Mouse (Mus musculus) stomach, postnatal 0 days (tissue): ENCODE results near the gene Ggt7. TPM values are rescaled to one million over a fixed set of nuclear protein-coding genes. Genes with fewer than 3 reads are reported as not detected.
"Not testable (repeated sequence)": the region's sequence is repeated elsewhere in the genome, so short reads cannot be mapped to it uniquely, and the experiment has no call there.

ENCODE experiments used
- ATAC-seq: fragments of 200-750 bp; cut with Nextera tagmentation; 2 replicates; pipeline ENCODE4 v1.8.0; 2017; ENCODE audit not compliant: low FRiP score, low TSS enrichment
- DNase-seq: peaks from one replicate; pipeline ENCODE4 v3.0.0-alpha.2; 2016; ENCODE audit warnings: low spot score
- H3K27ac ChIP-seq: fragments of 300-500 bp; sonication (generic); replicated peaks from 2 replicates; pipeline ENCODE4 v1.5.1; 2014; ENCODE audit warnings: mild to moderate bottlenecking, control low read depth
- H3K27me3 ChIP-seq: fragments of 300-500 bp; sonication (generic); 2 replicates; pipeline ENCODE4 v1.6.1; 2014; ENCODE audit warnings: low read length; ENCODE audit not compliant: control insufficient read depth, insufficient read depth
- H3K36me3 ChIP-seq: fragments of 300-500 bp; sonication (generic); 2 replicates; pipeline ENCODE4 v1.6.1; 2014; ENCODE audit warnings: low read length, mixed read lengths; ENCODE audit not compliant: control insufficient read depth, insufficient read depth
- H3K4me1 ChIP-seq: fragments of 300-500 bp; sonication (generic); replicated peaks from 2 replicates; pipeline ENCODE4 v1.6.1; 2014; ENCODE audit warnings: antibody characterized with exemption; ENCODE audit not compliant: control insufficient read depth, insufficient read depth
- H3K4me2 ChIP-seq: fragments of 300-500 bp; sonication (generic); replicated peaks from 2 replicates; pipeline ENCODE4 v1.6.1; 2014; ENCODE audit warnings: low read depth, mild to moderate bottlenecking, control low read depth, moderate library complexity
- H3K4me3 ChIP-seq: fragments of 300-500 bp; sonication (generic); 2 replicates; pipeline ENCODE4 v1.5.1; 2014; ENCODE audit warnings: low read depth, low read length, control low read depth
- H3K9ac ChIP-seq: fragments of 300-500 bp; sonication (generic); 2 replicates; pipeline ENCODE4 v1.6.1; 2014; ENCODE audit warnings: mild to moderate bottlenecking, low read length, control low read depth, mixed read lengths
- H3K9me3 ChIP-seq: fragments of 300-500 bp; sonication (generic); 2 replicates; pipeline ENCODE4 v1.6.1; 2016; ENCODE audit warnings: low read length; ENCODE audit not compliant: control insufficient read depth
- CTCF ChIP-seq: IDR thresholded peaks from 2 replicates; pipeline ENCODE4 v1.5.1; 2016; ENCODE audit warnings: antibody characterized with exemption, low read depth, mild to moderate bottlenecking, moderate library complexity
- EP300 ChIP-seq: optimal IDR thresholded peaks from 2 replicates; pipeline ENCODE3; 2016; ENCODE audit warnings: antibody characterized with exemption
- WGBS: fragments of 180-500 bp; shearing (Covaris S2); extraction: QIAGEN DNeasy Blood & Tissue Kit; methylation state at CpG from one replicate; pipeline ENCODE4 v1.1.7; 2014; 5-methylcytosine and 5-hydroxymethylcytosine counted together
- polyA plus RNA-seq: library from polyadenylated mRNA; unstranded; fragments of >200 nt; fragmentation: Nextera tagmentation; extraction: Ambion mirVana; gene quantifications from 2 replicates; pipeline ENCODE4 v1.2.1, GENCODE M21; 2015

Ggt7 gene
- polyA plus RNA-seq, 1 experiment from 2014 or later = 2.6 TPM

DNA sequence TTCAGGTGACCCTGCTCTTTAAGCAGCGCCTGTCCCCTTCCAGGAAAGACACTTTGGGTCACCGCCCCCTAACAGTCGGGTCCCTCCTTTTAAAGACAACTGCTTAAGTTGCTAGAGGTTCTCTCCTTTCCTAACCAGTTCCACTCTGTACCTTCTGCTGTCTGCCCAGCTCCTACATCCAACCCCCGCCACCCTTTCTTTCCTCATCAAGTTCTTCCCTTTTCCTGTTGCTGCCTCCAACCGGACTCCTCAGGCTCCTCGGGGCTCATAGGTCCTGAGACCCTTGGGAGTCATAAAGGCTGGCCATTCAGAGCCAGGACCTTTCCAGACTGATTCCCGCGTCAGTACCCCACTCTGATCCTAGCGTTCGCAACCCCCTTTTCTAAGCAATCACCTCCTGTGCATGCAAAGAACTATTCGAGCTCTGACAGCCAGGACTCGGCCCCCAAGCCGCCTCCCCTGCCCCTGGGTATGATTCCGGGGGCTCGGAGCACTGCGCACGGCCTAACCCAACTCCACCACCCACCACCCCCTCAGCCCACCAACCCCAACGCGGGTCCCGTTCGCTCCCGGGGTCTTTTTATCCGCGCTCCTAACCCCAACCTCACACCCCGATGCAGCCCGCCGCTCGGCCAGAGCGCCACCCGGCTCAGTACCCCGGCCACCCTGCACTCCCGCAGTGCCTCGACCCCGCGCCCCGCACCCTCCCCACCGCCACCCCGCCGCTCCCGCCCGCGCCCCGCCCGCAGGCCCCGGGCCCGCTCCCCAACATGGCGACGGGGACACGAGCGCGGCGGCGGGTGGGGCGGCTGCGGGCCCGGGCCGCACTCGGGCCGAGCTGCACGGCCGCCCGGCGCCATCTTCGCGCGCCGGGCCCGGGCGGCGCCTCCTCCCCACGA is 45.1 kb downstream of the Ggt7 start:
- Histone ChIP-seq H3K36me3 (no peaks in the 10 kb centered on the region), H3K27ac (peak overlapping the region; percentile 98), H3K4me1 (peaks cover 3% of the 10 kb centered on the region; the same call in 1 of the 2 replicates), H3K27me3 (no peaks in the 10 kb centered on the region), H3K9ac (peak overlapping the region; percentile 98), H3K9me3 (no peaks in the 10 kb centered on the region), H3K4me3 (peak overlapping the region; percentile 85), H3K4me2 (peak overlapping the region; percentile 80)
- under 1% methylated on average over 31 of the region's 71 CpGs for WGBS
- DNase-seq (peak; percentile 52), ATAC-seq (peak; percentile 78)
- TF ChIP-seq EP300 (no peak), CTCF (no peak)

GRCm38 (mm10) chr2:155466861-155467260 is 51.2 kb downstream of the Ggt7 start:
- DNase-seq (no peak), ATAC-seq (no peak)
- Histone ChIP-seq H3K4me1 (no peaks in the 10 kb centered on the region), H3K36me3 (no peaks in the 10 kb centered on the region), H3K9ac (no peak overlapping the region), H3K4me3 (no peak overlapping the region), H3K27ac (no peak overlapping the region), H3K27me3 (no peaks in the 10 kb centered on the region), H3K9me3 (no peaks in the 10 kb centered on the region), H3K4me2 (no peak overlapping the region)
- no peak for TF ChIP-seq EP300
- TF ChIP-seq CTCF = no peak
- WGBS = 92% methylated on average over 1 of the region's 1 CpGs

GRCm38 (mm10) chr2:155453591-155453990 is 64.4 kb downstream of the Ggt7 start:
- no peak for TF ChIP-seq EP300
- H3K4me1 ChIP-seq = no peaks in the 10 kb centered on the region
- no peak overlapping the region for H3K4me3 ChIP-seq
- no peaks in the 10 kb centered on the region for H3K9me3 ChIP-seq
- peak overlapping the region; percentile 35; the same call in 1 of the 2 replicates for H3K27ac ChIP-seq
- DNase-seq (no peak), ATAC-seq (no peak)
- no peaks in the 10 kb centered on the region for H3K27me3 ChIP-seq
- 77% methylated on average over 7 of the region's 7 CpGs for WGBS
- H3K36me3 ChIP-seq = no peaks in the 10 kb centered on the region
- no peak overlapping the region for H3K9ac ChIP-seq
- no peak overlapping the region for H3K4me2 ChIP-seq

DNA sequence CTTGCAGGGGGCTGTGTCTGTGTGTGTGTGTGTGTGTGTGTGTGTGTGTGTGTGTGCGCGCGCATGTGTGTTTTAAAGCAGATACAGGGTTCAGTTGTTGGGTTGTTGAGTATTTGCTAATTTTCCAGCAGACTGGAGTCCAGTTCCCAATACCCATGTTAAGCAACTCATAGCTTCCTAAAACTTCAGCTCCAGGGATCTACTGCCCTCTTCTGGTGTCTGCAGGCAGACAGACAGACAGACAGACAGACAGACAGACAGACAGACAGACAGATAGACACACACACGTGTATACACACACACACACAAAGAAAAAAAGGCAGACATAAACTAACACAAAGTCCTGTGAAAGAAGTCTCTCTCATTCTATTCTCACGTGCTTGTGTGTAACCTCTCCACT is 66.8 kb downstream of the Ggt7 start:
- H3K9ac ChIP-seq = no peak overlapping the region
- H3K36me3 ChIP-seq = no peaks in the 10 kb centered on the region
- H3K27me3 ChIP-seq = no peaks in the 10 kb centered on the region
- H3K9me3 ChIP-seq = no peaks in the 10 kb centered on the region
- WGBS = 85% methylated on average over 5 of the region's 5 CpGs
- ATAC-seq = no peak
- DNase-seq = no peak
- H3K27ac ChIP-seq = no peak overlapping the region
- H3K4me1 ChIP-seq = no peaks in the 10 kb centered on the region
- no peak overlapping the region for H3K4me3 ChIP-seq
- TF ChIP-seq CTCF (peak; percentile 49), EP300 (no peak)
- H3K4me2 ChIP-seq = no peak overlapping the region

GRCm38 (mm10) chr2:155447906-155448305 is 70.1 kb downstream of the Ggt7 start:
- not testable (repeated sequence) for H3K27ac ChIP-seq, H3K36me3 ChIP-seq, H3K9me3 ChIP-seq, H3K4me1 ChIP-seq, ATAC-seq, H3K27me3 ChIP-seq, H3K4me3 ChIP-seq, H3K4me2 ChIP-seq, DNase-seq, H3K9ac ChIP-seq
- 93% methylated on average over 1 of the region's 1 CpGs for WGBS

DNA sequence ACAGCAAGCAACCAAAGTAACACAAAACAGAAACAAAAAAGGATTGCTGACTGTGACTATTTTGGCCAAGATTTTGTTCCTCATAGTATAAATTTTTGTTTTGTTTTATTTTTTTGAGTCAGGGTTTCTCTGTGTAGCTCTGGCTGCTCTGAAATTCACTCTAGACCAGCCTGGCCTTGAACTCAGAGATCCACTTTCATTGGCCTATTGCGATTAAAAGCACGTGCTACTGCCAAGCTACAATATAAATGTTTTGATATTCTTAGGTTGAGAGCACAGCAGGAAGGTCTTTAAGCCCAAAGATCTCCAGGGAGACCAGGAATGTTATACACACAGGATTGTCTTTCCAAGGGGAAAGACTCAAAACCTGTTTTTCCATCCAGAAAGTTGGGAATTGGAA is 74.6 kb downstream of the Ggt7 start:
- Histone ChIP-seq H3K27me3 (no peaks in the 10 kb centered on the region), H3K27ac (0 out of 2 replicates have a peak overlapping the region, but pooled peaks have one; percentile 24), H3K9ac (no peak overlapping the region), H3K4me1 (no peaks in the 10 kb centered on the region), H3K4me3 (no peak overlapping the region), H3K36me3 (no peaks in the 10 kb centered on the region), H3K9me3 (no peaks in the 10 kb centered on the region), H3K4me2 (no peak overlapping the region)
- ATAC-seq (no peak), DNase-seq (no peak)
- 29% methylated on average over 2 of the region's 2 CpGs for whole genome bisulfite sequencing
- no peak for TF ChIP-seq CTCF
- no peak for TF ChIP-seq EP300
